Mouse (Mus musculus): ENCODE data around the gene Prdm12. TPM values are rescaled to one million over a fixed set of nuclear protein-coding genes. Genes with fewer than 3 reads are reported as not detected.
"Not testable (repeated sequence)": the region's sequence is repeated elsewhere in the genome, so short reads cannot be mapped to it uniquely, and the experiment has no call there.

Prdm12 gene
- polyA plus RNA-seq, 1 experiment from 2014 or later = not detected

- no peaks in the 10 kb centered on the region for H3K9me3 ChIP-seq (replicated peaks)
- no peak for ATAC-seq
- H3K36me3 ChIP-seq = no peaks in the 10 kb centered on the region
- H3K4me1 ChIP-seq = peaks cover 5% of the 10 kb centered on the region; the same call in 1 of the 2 replicates
- H3K27me3 ChIP-seq (replicated peaks) = peaks cover 98% of the 10 kb centered on the region
- peak overlapping the region; percentile 70 for H3K4me2 ChIP-seq
- WGBS (ENCODE audit: insufficient replicate concordance) = 3% methylated on average over 109 of the region's 109 CpGs
- peak overlapping the region; percentile 56 for H3K4me3 ChIP-seq
- no peak overlapping the region for H3K9ac ChIP-seq
- H3K27ac ChIP-seq = no peak overlapping the region
These were observed 14.4 kb downstream of the Prdm12 start for GRCm38 (mm10) chr2:31653971-31654853.

GRCm38 (mm10) chr2:31654854-31655559 is 15.2 kb downstream of the Prdm12 start:
- Histone ChIP-seq H3K27ac (no peak overlapping the region), H3K9ac (no peak overlapping the region), H3K4me3 (0 out of 2 replicates have a peak overlapping the region, but pooled peaks have one; percentile 56), H3K27me3 (replicated peaks) (peaks cover 98% of the 10 kb centered on the region), H3K9me3 (replicated peaks) (no peaks in the 10 kb centered on the region), H3K4me1 (peaks cover 5% of the 10 kb centered on the region; the same call in 1 of the 2 replicates), H3K4me2 (peak overlapping the region; percentile 70), H3K36me3 (no peaks in the 10 kb centered on the region)
- WGBS (ENCODE audit: insufficient replicate concordance) = 5% methylated on average over 22 of the region's 22 CpGs
- ATAC-seq = no peak

GRCm38 (mm10) chr2:31656374-31656773 is 16.5 kb downstream of the Prdm12 start:
- H3K9ac ChIP-seq = no peak overlapping the region
- H3K27ac ChIP-seq = no peak overlapping the region
- no peak overlapping the region for H3K4me2 ChIP-seq
- H3K36me3 ChIP-seq = no peaks in the 10 kb centered on the region
- WGBS (ENCODE audit: insufficient replicate concordance) = 73% methylated on average over 7 of the region's 7 CpGs
- no peaks in the 10 kb centered on the region for H3K9me3 ChIP-seq (replicated peaks)
- H3K27me3 ChIP-seq (replicated peaks) = peaks cover 96% of the 10 kb centered on the region
- peaks cover 5% of the 10 kb centered on the region; the same call in 1 of the 2 replicates for H3K4me1 ChIP-seq
- H3K4me3 ChIP-seq = no peak overlapping the region
- no peak for ATAC-seq

- H3K4me1 ChIP-seq = no peaks in the 10 kb centered on the region
- 48% methylated on average over 8 of the region's 8 CpGs for WGBS (ENCODE audit: insufficient replicate concordance)
- H3K27me3 ChIP-seq (replicated peaks) = peaks cover 73% of the 10 kb centered on the region
- H3K4me3 ChIP-seq = no peak overlapping the region
- no peak overlapping the region for H3K4me2 ChIP-seq
- H3K27ac ChIP-seq = no peak overlapping the region
- no peaks in the 10 kb centered on the region for H3K9me3 ChIP-seq (replicated peaks)
- H3K36me3 ChIP-seq = no peaks in the 10 kb centered on the region
- no peak for ATAC-seq
- H3K9ac ChIP-seq = no peak overlapping the region
These were observed 23.3 kb downstream of the Prdm12 start for GRCm38 (mm10) chr2:31662939-31663803.

GRCm38 (mm10) chr2:31663804-31664180 is 24.0 kb downstream of the Prdm12 start:
- no peak overlapping the region for H3K27ac ChIP-seq
- WGBS (ENCODE audit: insufficient replicate concordance) = 64% methylated on average over 1 of the region's 1 CpGs
- H3K4me2 ChIP-seq = no peak overlapping the region
- H3K4me3 ChIP-seq = no peak overlapping the region
- H3K27me3 ChIP-seq (replicated peaks) = peaks cover 68% of the 10 kb centered on the region
- H3K36me3 ChIP-seq = no peaks in the 10 kb centered on the region
- no peaks in the 10 kb centered on the region for H3K9me3 ChIP-seq (replicated peaks)
- no peaks in the 10 kb centered on the region for H3K4me1 ChIP-seq
- no peak overlapping the region for H3K9ac ChIP-seq
- no peak for ATAC-seq

- Histone ChIP-seq H3K27ac (no peak overlapping the region), H3K9ac (no peak overlapping the region), H3K4me3 (no peak overlapping the region), H3K4me2 (no peak overlapping the region), H3K9me3 (replicated peaks) (no peaks in the 10 kb centered on the region), H3K4me1 (peaks cover 16% of the 10 kb centered on the region), H3K36me3 (peaks cover 4% of the 10 kb centered on the region), H3K27me3 (replicated peaks) (peaks cover 35% of the 10 kb centered on the region)
- 32% methylated on average over 4 of the region's 4 CpGs for WGBS (ENCODE audit: insufficient replicate concordance)
- ATAC-seq = no peak
These were observed 27.5 kb downstream of the Prdm12 start for GRCm38 (mm10) chr2:31667332-31667731.

- H3K4me3 ChIP-seq = peak within 1 kb of the TSS; percentile 78
- whole genome bisulfite sequencing (ENCODE audit: insufficient replicate concordance) = 1% methylated on average over 27 of the region's 27 CpGs
- peak; percentile 95 for ATAC-seq
These were observed 30.8 kb downstream of the Prdm12 start, which contains the start of gene Exosc2 for GRCm38 (mm10) chr2:31670551-31671035. Exosc2 (plus strand) TSS chr2:31670715.

GRCm38 (mm10) chr2:31678641-31679040 is 38.8 kb downstream of the Prdm12 start:
- H3K4me1 ChIP-seq = peaks cover 3% of the 10 kb centered on the region
- no peaks in the 10 kb centered on the region for H3K9me3 ChIP-seq (replicated peaks)
- 87% methylated on average over 6 of the region's 6 CpGs for WGBS (ENCODE audit: insufficient replicate concordance)
- no peak for ATAC-seq
- H3K4me2 ChIP-seq = no peak overlapping the region
- H3K9ac ChIP-seq = no peak overlapping the region
- H3K4me3 ChIP-seq = no peak overlapping the region
- no peak overlapping the region for H3K27ac ChIP-seq
- peaks cover 82% of the 10 kb centered on the region for H3K36me3 ChIP-seq
- no peaks in the 10 kb centered on the region for H3K27me3 ChIP-seq (replicated peaks)

More at GRCm38 (mm10) chr2:31670551-31671035, 30.8 kb downstream of the Prdm12 start, which contains the start of gene Exosc2:
- Histone ChIP-seq H3K27ac (peak within 1 kb of the TSS; percentile 80), H3K4me1 (peaks cover 32% of the 10 kb centered on the region), H3K27me3 (replicated peaks) (peaks cover 13% of the 10 kb centered on the region; the same call in 1 of the 2 replicates), H3K36me3 (peaks cover 37% of the 10 kb centered on the region), H3K9me3 (replicated peaks) (no peaks in the 10 kb centered on the region), H3K9ac (peak within 1 kb of the TSS; percentile 81), H3K4me2 (peak within 1 kb of the TSS; percentile 71)

GRCm38 (mm10) chr2:31681051-31681707 is 41.3 kb downstream of the Prdm12 start:
- H3K4me1 ChIP-seq; H3K27ac ChIP-seq; H3K27me3 ChIP-seq (replicated peaks); H3K9ac ChIP-seq; H3K9me3 ChIP-seq (replicated peaks); H3K4me2 ChIP-seq; ATAC-seq; H3K4me3 ChIP-seq: not testable (repeated sequence)
- 75% methylated on average over 15 of the region's 15 CpGs for WGBS (ENCODE audit: insufficient replicate concordance)
- peaks cover 56% of the 10 kb centered on the region for H3K36me3 ChIP-seq

GRCm38 (mm10) chr2:31681731-31682235 is 41.9 kb downstream of the Prdm12 start:
- 81% methylated on average over 6 of the region's 6 CpGs for WGBS (ENCODE audit: insufficient replicate concordance)
- Histone ChIP-seq H3K27ac (no peak overlapping the region), H3K9ac (no peak overlapping the region), H3K9me3 (replicated peaks) (no peaks in the 10 kb centered on the region), H3K4me2 (no peak overlapping the region), H3K4me1 (no peaks in the 10 kb centered on the region), H3K27me3 (replicated peaks) (no peaks in the 10 kb centered on the region), H3K36me3 (peaks cover 50% of the 10 kb centered on the region), H3K4me3 (no peak overlapping the region)
- ATAC-seq = no peak

- Histone ChIP-seq H3K36me3 (peaks cover 31% of the 10 kb centered on the region), H3K9me3 (replicated peaks) (no peaks in the 10 kb centered on the region), H3K4me1 (peaks cover 7% of the 10 kb centered on the region), H3K4me3 (no peak overlapping the region), H3K9ac (no peak overlapping the region), H3K4me2 (no peak overlapping the region), H3K27me3 (replicated peaks) (no peaks in the 10 kb centered on the region), H3K27ac (no peak overlapping the region)
- 23% methylated on average over 2 of the region's 2 CpGs for WGBS (ENCODE audit: insufficient replicate concordance)
- ATAC-seq = no peak
These were observed 43.8 kb downstream of the Prdm12 start for GRCm38 (mm10) chr2:31683666-31684065.
